Mouse (Mus musculus) G1E (cell line): ENCODE results near the gene Apoh.

Source experiments
- CTCF ChIP-seq: IDR thresholded peaks from 2 replicates; pipeline ENCODE4 v1.5.1; 2012; ENCODE audit warnings: low read depth, low read length, inconsistent platforms, mixed read lengths
- GATA1 ChIP-seq: IDR thresholded peaks from 2 replicates; pipeline ENCODE4 v1.6.1; 2012; ENCODE audit warnings: borderline replicate concordance, low read length, inconsistent platforms, mixed read lengths
- TAL1 ChIP-seq: conservative IDR thresholded peaks from 2 replicates; pipeline ENCODE4 v1.6.1; 2012; ENCODE audit warnings: low read depth, low read length, inconsistent platforms, mixed read lengths

GRCm38 (mm10) chr11:108333006-108333405 lies 10.1 kb upstream of the Apoh start:
- TF ChIP-seq CTCF (no peak), GATA1 (no peak), TAL1 (no peak)
